Mouse (Mus musculus) gastrocnemius, postnatal 36 days (tissue): Measurements from ENCODE around the gene Mctp1. TPM values are rescaled to one million over a fixed set of nuclear protein-coding genes. Genes with fewer than 3 reads are reported as not detected.
"Not testable (repeated sequence)": the region's sequence is repeated elsewhere in the genome, so short reads cannot be mapped to it uniquely, and the experiment has no call there.

Experiments
- DNase-seq, 2 experiments: peaks; one replicate each; pipeline ENCODE4 v3.0.0; 2022
- intact Hi-C: fragments of 180-260 bp; cut with DNase I; formaldehyde crosslinking; loops from one replicate; pipeline ENCODE4 v1.15.1; 2025
- total RNA-seq, 2 experiments: library from RNA; stranded (reverse); gene quantifications; 2 replicates each; pipeline ENCODE4 v1.2.3; 2021

Gene Mctp1
- total RNA-seq, 2 experiments from 2014 or later: 0.57 to 0.59 TPM

DNA sequence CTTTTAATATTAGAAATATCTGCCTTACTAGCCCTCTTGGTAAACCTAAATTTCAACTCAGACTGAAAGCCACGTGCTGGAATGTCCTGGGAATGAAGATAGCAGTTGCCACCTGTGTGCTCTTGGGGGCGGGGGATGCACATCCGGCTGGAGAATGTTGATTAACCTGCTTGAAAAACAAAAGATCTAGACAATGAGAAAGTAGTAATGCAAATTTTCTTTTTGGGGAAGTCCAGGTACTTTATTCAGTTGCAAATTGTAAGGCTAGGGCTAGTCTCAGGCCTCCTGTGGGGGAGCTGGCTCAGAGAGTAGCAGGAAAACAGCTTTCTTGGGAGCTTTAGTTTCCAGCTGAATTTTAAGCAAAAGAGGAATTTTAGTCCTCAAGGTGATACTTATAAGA, 67.2 kb downstream of the Mctp1 start:
- intact Hi-C loops, DNase-seq: not testable (repeated sequence)

DNA sequence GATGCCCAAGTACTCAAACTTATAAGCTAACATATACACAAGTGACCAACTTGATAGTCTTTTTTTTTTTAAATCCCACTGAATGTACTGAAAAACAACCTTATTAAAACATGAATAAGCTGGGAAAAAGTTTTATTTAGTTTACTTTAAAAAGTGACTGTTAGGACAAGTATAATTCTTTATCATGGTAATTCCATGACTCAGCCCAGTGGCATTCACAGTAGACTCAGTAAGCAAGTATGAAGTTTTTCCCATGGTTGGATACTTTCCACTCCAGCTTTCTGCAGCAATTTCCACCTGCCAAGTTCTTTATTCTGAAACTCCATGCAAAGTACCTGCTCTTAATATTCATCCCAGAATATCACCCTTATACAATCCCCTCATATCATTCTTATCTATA, 97.3 kb downstream of the Mctp1 start:
- no peak for DNase-seq
- intact Hi-C loops: no loop called here

DNA sequence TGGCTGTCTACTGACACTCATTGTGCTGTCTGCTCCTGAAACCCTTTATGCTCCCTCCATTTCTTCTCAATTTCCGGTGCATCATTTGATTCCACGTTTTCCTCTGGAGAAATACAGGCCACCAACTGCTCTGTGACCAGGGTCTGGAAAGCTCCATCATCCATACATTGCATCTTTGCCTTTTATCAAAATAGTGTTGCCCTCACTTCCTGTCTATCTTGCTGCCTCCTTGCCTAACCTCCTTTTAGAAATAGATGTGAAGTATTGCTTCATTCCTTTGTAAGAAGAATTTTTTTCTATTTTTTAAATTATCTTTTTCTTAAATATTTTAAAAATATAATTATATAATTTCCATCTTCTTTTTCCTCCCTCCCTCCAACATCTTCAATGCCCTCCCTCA, 98.7 kb downstream of the Mctp1 start:
- no peak for DNase-seq
- intact Hi-C loops: no loop called here

DNA sequence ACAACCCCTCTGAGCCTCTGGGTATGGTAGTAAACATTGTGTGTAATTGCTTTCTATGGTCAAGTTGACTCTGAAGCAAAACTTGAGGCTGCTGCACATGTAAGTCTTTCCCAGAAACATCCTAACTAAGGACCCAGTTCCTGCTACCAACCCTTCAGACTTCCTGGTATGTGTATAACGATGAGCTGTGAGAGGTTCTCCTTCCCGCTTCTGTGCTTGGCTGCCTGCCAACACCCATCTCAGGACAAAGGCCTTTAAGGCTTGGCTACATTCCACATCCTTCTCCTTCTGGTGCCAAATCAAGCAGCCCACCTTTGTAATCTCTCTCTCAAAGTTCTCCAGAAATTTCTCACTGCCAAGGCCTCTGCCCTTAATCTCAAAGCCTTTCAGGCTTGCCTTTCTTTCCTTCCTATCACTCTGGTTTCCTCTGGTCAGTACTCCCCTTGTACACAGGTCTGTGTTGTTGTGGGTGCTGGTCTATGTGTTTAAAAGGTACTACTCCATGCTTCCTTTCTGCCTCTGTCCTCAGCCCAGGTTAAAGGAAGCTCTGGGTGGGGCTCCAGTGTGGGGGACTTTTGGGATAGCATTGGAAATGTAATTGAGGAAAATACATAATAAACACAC, 99.9 kb downstream of the Mctp1 start:
- intact Hi-C loops: no loop called here
- DNase-seq: no peak

DNA sequence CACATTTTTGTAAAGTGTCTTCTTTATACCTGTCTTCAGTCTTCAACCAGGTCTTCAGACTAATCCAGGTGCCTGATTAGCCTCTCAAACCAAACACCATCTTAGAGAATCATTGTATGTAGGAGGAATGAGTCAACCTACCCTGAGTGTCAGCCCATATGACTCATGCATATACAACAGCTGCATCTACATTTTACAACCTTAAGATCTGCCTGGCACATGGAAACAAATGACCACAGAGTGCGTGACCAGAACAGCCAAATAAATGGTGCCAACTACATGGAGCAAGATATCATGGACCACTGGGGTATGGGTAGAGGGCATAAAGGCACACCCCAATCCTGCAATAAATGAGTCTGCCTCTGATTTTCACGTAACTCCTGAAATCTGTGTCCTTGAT, 131.6 kb downstream of the Mctp1 start:
- intact Hi-C loops: no loop called here
- no peak for DNase-seq

DNA sequence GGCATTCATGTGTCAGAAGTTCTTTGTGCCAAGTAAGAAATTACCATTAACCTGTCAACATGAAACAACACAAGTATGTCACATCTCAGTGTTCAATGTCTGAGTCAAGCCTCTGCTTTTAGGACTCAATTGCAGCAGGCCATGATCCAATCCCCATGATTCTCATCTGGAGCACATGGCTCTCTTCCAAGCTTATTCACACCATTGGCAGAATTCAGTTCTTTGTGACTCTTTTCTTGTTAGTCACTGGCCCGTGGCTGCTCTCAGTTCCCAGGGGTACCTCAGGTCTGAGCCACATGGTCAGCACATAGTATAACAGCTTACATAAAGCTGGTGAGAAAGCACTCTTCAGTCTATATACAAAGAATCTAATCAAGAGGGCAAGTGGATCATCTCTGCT, 138.8 kb downstream of the Mctp1 start:
- intact Hi-C loops: no loop called here
- DNase-seq: no peak

DNA sequence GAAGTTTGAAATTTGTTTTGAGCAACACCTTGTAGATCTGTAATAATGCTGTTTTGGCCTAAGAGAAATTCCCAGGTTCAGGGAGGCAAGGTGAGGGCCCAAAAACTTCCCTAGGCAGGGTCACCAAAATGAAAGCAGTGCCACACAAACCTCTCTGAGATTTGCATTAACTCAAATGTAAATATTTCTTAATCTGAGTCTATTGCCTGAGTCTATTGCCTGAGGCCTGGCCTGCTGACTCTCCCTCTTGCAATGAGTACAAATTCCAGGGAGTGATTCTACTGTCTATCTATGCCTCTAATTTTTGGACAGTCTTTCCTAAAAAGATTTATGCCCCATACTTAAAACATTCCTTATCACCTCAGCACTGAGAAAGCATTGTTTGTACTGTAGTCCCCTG, 143.0 kb downstream of the Mctp1 start:
- DNase-seq: no peak
- intact Hi-C loops: no loop called here

- no peak for DNase-seq
- intact Hi-C loops: no loop called here
Measured at GRCm38 (mm10) chr13:76527751-76528150, 143.4 kb downstream of the Mctp1 start.

DNA sequence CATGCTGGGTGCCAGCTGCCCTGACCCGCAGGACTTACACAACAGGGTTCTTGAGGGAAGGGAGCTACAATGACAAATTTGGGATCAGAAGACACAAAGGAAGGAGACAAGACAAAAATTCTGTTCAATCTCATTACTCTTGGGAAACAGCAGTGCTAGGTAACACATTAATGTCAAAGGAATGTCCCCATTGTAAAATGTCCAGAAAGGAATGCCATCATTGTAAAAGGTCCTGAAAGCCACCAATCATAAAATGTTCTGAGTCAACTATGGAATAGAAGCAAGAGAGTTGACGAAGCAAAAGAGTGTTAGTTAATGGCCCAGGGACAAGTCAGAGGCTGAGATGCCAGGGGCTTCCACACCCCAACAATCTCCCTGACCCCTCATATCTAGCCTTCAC, 145.6 kb downstream of the Mctp1 start:
- DNase-seq: no peak
- intact Hi-C loops: no loop called here

DNA sequence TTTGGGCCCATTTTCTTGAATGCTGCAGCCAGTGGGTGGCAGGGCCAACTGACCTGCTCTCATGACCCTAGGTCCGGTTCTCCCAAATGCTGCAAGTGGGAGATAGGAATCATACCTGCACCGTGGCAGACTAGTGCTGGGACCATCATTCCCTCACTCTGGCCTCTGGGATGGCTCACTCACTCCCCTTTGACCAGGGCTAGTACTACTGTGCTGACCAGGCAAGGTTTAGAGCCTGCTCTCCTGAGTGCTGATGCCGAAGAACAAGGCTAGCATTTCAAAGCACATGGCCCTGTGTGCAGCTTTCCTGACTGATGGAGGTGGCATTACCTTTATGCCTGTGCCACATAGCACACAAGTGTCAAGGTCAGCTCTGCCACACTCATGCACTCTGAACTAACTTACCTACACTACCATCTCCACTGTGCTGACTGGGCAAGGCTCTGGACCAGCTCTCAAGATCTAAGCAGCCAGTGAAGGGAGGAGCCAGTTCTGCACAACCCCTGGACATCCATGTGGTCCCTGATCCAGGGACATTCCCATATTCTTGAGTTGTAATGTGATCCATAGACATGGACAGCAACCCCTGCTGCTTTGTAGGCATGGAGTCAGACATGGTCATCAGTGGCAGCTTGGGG, 146.7 kb downstream of the Mctp1 start:
- no peak for DNase-seq
- intact Hi-C loops: no loop called here

DNA sequence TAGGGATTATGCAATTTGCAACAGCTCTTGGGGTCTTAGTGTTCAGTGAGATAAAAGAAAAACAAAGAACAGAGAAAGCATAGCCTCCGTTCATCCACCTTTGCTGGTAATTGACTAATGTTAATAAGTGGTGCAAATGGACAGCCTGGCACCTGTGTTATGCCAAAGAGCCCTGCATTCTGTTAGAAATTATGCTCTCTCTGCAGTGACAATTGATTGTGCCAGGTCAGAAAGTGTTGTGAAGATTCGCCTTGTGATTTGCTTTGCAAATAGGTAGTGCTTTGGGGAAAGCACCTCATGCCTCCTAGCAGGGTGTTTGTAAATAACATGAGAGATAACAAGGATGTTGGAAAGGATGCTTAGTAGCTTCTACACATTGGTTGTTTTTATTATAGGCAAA, 163.5 kb downstream of the Mctp1 start:
- DNase-seq: no peak
- intact Hi-C loops: no loop called here

- intact Hi-C loops: no loop called here
- no peak for DNase-seq
Measured at GRCm38 (mm10) chr13:76560918-76561317, 176.6 kb downstream of the Mctp1 start.

GRCm38 (mm10) chr13:76561594-76561993, 177.3 kb downstream of the Mctp1 start:
- intact Hi-C loops: no loop called here
- no peak for DNase-seq

- DNase-seq: no peak
- intact Hi-C loops: no loop called here
Measured at GRCm38 (mm10) chr13:76564061-76564460, 179.7 kb downstream of the Mctp1 start.

DNA sequence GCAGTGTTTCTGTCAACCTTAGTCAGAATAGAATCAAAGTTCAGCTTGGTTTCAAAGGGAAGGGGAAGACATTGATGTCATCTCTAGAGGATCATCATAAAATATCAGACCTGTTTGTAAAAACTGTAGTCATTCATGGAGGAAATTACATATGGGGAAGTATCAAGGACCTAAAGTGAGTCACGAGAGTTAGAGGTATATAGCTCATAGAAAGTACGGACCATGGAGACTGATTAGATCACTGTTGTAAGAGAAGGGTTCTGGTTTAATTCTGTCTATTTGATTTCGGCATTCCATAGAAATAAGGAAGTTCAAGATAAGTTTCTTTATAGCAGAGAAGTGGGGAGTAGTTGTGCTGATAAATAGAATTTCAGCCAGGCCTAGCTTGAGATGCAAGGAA, 181.7 kb downstream of the Mctp1 start:
- intact Hi-C loops: no loop called here
- DNase-seq: no peak

GRCm38 (mm10) chr13:76567448-76567847, 183.1 kb downstream of the Mctp1 start:
- DNase-seq: no peak
- intact Hi-C loops: no loop called here

DNA sequence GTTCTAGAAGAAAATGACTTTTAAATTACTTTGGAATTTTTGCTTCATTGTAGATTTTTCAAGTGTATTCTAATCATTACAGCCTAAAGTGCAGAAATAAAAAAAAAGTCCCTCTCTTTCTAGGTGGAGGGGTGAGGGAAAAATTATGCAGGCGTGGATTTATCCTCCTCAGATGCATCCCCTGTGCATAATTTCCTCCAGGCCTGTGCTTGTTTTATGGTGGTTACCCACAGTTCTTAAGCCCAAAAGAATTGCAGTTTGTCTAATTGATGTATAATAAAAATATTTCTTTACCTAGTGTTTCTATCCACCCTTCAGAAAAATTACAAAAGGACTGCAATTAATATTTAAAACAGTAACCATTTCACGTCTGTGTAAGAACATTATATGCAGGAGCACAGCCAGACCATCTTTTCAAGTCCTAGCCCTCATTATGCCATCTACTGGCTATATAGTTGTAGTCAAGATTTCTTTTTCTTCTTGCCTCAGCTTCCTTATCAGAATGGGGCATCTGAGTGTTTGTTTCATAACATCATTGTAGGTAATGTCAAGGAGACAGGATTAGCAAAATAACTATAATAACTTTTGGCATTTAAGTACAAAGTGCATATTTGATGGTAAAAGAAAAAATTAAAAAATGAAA, 184.4 kb downstream of the Mctp1 start:
- intact Hi-C loops: no loop called here
- DNase-seq: no peak

- intact Hi-C loops: no loop called here
- DNase-seq: peak in 1 of 2 experiments; percentile 15
Measured at GRCm38 (mm10) chr13:76579414-76579813, 195.1 kb downstream of the Mctp1 start.

GRCm38 (mm10) chr13:76585447-76585846, 201.1 kb downstream of the Mctp1 start:
- intact Hi-C loops: no loop called here
- DNase-seq: no peak

DNA sequence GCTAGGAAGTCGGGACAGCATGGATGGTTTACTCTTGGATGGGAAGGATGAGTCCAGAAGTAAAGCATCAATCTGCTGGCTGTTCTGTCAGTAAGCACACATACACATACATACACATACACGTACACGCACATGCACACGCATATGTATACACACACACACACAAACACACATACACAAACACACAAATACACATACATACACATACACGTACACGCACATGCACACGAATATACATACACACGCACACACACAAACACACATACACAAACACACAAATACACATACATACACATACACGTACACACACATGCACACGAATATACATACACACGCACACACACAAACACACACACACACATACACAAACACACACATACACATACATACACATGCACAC, 206.4 kb downstream of the Mctp1 start:
- intact Hi-C loops, DNase-seq: not testable (repeated sequence)

DNA sequence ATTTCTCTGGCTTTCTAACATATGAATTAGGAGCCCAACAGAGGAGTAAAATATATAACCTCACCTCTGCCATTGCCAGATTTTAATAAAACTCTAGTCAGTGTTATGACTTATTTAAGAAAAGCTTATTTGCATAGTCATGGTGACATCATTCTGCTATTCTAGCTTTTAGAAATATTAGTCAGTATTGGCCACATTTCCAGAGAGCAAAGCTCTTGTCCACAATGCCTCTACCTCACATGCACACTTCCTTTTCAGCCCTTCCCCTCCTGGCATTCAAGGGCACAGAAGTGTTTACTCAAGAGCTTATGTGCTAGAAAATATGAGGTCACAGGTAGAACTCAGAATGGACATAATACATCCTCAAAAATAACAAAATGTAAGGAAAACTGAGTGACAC, 206.9 kb downstream of the Mctp1 start:
- DNase-seq: no peak
- intact Hi-C loops: no loop called here

- intact Hi-C loops: no loop called here
- DNase-seq: no peak
Measured at GRCm38 (mm10) chr13:76591692-76592091, 207.4 kb downstream of the Mctp1 start.
